Mouse (Mus musculus) lung, embryonic 16.5 days (tissue): ENCODE data around the gene Ubap2l. TPM values are rescaled to one million over a fixed set of nuclear protein-coding genes. Genes with fewer than 3 reads are reported as not detected.

Source experiments
- ATAC-seq: fragments of 200-750 bp; cut with Nextera tagmentation; 2 replicates; pipeline ENCODE4 v1.8.0; 2017; ENCODE audit warnings: low read depth, mild to moderate bottlenecking, moderate library complexity
- H3K27ac ChIP-seq: fragments of 300-500 bp; sonication (generic); 2 replicates; pipeline ENCODE4 v1.5.1; 2014; ENCODE audit warnings: mild to moderate bottlenecking, control low read depth, low read length
- H3K27me3 ChIP-seq: fragments of 300-500 bp; sonication (generic); 2 replicates; pipeline ENCODE4 v1.6.1; 2014; ENCODE audit warnings: low read depth, low read length, mixed read lengths; ENCODE audit not compliant: control insufficient read depth, insufficient read depth
- H3K36me3 ChIP-seq: fragments of 300-500 bp; sonication (generic); 2 replicates; pipeline ENCODE4 v1.6.1; 2014; ENCODE audit warnings: low read length; ENCODE audit not compliant: control insufficient read depth, insufficient read depth
- H3K4me1 ChIP-seq: fragments of 300-500 bp; sonication (generic); replicated peaks from 2 replicates; pipeline ENCODE4 v1.6.1; 2014; ENCODE audit warnings: low read length, mixed read lengths; ENCODE audit not compliant: control insufficient read depth, insufficient read depth
- H3K4me2 ChIP-seq: fragments of 300-500 bp; sonication (generic); 2 replicates; pipeline ENCODE4 v1.6.1; 2014; ENCODE audit warnings: low read depth, low read length, control low read depth
- H3K4me3 ChIP-seq: fragments of 300-500 bp; sonication (generic); 2 replicates; pipeline ENCODE4 v1.5.1; 2014; ENCODE audit warnings: mild to moderate bottlenecking, low read length, control low read depth
- H3K9ac ChIP-seq: fragments of 300-500 bp; sonication (generic); 2 replicates; pipeline ENCODE4 v1.6.1; 2014; ENCODE audit warnings: low read length, control low read depth
- H3K9me3 ChIP-seq: fragments of 300-500 bp; sonication (generic); 2 replicates; pipeline ENCODE4 v1.6.1; 2016; ENCODE audit warnings: low read length; ENCODE audit not compliant: control insufficient read depth
- WGBS: fragments of 180-500 bp; shearing (Covaris S2); extraction: QIAGEN DNeasy Blood & Tissue Kit; methylation state at CpG from one replicate; pipeline ENCODE4 v1.1.7; 2014; 5-methylcytosine and 5-hydroxymethylcytosine counted together
- polyA plus RNA-seq: library from polyadenylated mRNA; unstranded; fragments of >200 nt; fragmentation: Nextera tagmentation; extraction: Ambion mirVana; gene quantifications from 2 replicates; pipeline ENCODE4 v1.2.1, GENCODE M21; 2015

The Ubap2l gene
- 166 and 167 TPM in 2 replicates for polyA plus RNA-seq

DNA sequence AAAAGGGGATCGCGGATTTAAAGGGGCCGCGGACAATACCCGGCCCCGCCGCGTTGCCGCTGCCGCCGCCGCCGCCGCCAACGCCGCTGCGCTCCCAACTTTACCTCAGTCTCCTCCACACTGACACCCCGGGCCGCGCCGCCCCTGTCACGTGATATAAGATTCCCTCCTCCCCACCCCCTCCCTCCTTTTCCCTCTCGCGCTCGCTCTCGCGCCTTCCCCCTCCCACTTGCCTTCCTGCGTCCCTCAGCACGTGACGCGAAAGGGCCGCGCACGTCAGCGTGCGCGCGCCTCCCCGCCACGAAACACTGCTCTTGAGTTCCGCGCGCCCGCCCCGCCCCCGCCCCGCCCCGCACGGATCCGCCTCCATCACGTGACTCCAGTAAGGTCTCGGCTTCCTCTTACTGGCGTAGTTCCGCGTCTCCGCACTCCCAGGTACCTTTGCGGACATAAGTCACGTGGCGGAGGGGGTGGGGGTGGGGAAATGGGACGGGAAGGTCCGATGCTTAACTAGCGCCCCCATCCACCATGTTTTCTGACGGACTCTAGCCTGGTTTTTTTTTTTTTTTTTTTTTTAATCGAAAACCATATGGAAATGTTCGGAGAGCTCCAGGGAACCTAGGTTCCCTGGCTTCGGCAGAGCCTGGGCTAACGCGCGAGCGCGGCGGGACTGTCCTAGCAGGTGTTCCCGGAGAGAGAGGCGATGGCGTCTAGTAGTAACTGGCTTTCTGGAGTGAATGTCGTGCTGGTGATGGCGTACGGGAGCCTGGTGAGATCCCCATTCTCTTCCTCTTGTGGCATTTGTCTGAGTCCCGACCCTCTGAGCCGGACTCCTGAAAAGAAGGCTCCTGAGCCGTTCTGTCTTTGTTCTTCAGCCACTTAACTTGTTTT lies at the start of gene Ubap2l:
Gene Ubap2l, minus strand, starts transcription at position 278 of the 891 bp plus-strand sequence.
- Histone ChIP-seq H3K36me3 (peaks cover 9% of the 10 kb centered on the region; the same call in 1 of the 2 replicates), H3K27ac (peak within 1 kb of the TSS; percentile 96), H3K9ac (peak within 1 kb of the TSS; percentile 98), H3K27me3 (no peaks in the 10 kb centered on the region), H3K4me1 (peaks cover 19% of the 10 kb centered on the region), H3K4me3 (peak within 1 kb of the TSS; percentile 89), H3K9me3 (no peaks in the 10 kb centered on the region), H3K4me2 (peak within 1 kb of the TSS; percentile 86)
- 0% methylated on average over 70 of the region's 81 CpGs for WGBS
- peak; percentile 95 for ATAC-seq

DNA sequence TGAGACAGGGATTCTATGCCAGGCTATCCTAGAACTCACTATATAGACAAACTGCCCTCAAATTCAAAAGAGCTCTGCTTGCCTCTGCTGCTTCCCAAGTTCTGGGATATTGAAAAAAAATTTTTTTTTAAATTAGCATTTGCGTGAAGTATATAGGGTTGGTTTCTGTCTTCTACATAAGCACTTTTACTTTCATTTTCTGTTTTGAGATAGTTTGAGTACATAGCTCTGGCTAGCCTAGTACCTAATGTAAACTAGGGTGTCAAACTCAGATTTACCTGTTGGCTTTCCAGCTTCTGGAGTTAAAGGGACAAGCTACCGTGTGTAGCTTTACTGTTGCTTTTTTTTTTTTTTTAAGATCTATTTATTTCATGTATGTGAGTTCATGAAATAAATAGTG lies 49.2 kb upstream of the Ubap2l start:
- Histone ChIP-seq H3K4me3 (no peak overlapping the region), H3K27me3 (no peaks in the 10 kb centered on the region), H3K27ac (no peak overlapping the region), H3K4me2 (no peak overlapping the region), H3K9me3 (no peaks in the 10 kb centered on the region), H3K4me1 (no peaks in the 10 kb centered on the region), H3K36me3 (peaks cover 21% of the 10 kb centered on the region), H3K9ac (no peak overlapping the region)
- ATAC-seq: no peak
- WGBS: 94% methylated on average over 2 of the region's 2 CpGs

DNA sequence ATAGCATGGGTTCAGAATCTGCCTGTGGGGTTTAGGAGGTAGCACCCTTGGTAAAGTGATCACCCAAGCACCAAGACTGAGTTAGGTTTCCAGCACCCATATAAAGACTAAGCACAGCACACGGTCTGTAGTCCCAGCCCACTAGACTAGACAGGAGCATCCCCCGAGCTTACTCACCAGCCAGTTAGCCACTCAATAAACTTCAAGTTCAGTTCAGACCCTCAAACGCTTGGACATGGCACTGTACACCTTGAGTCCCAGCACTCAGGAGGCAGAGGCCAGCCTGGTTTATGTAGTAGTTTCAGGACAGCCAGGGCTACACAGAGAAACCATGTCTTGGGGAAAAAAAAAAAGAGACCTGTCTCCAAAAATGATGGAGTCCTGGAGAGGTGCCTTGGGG lies 48.6 kb upstream of the Ubap2l start:
- H3K9me3 ChIP-seq: no peaks in the 10 kb centered on the region
- no peak overlapping the region for H3K9ac ChIP-seq
- H3K27ac ChIP-seq: no peak overlapping the region
- no peak overlapping the region for H3K4me3 ChIP-seq
- H3K36me3 ChIP-seq: peaks cover 25% of the 10 kb centered on the region
- no peak overlapping the region for H3K4me2 ChIP-seq
- 82% methylated on average over 3 of the region's 3 CpGs for WGBS
- no peaks in the 10 kb centered on the region for H3K4me1 ChIP-seq
- ATAC-seq: no peak
- H3K27me3 ChIP-seq: no peaks in the 10 kb centered on the region

DNA sequence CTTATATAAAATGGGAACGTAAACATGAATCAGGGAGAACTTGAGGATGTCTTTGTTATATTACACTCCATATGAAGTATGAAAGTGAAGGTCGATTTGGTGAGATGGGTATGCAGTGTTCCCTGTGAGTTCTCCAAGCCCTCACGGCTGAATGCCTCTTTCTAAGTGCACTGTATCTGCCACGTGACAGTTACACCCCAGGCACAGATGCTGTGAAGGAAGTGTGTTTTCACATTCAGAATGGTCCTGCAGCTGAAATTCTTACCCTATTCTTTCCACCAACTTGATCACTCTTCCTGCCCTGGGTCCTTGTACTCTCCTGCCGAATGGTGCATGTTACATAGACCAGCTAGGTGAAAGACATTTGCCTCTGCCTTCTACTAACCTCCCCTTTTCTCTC lies 45.5 kb upstream of the Ubap2l start:
- Histone ChIP-seq H3K36me3 (peaks cover 34% of the 10 kb centered on the region), H3K27ac (no peak overlapping the region)
- 80% methylated on average over 5 of the region's 5 CpGs for WGBS

DNA sequence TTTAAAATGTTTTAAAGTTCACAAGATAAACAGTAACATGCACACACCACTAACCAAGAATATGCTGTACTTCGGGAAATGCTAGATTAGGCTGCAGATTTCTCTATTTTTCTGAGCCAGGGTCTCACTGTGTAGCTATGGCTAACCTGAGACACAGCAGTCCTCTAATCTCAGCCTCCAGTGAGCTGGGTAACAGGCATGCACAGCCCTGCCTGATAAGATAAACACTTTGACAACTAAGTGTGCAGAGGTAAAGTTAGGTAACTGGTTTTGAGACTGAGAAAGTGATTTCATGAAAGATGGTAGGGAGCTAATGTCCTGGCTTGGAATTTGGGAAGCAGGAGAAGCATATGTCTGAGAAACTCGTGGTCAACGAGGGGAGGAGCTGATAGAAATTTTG lies 42.0 kb upstream of the Ubap2l start:
- no peak for ATAC-seq
- no peak overlapping the region for H3K4me3 ChIP-seq
- WGBS: 85% methylated on average over 3 of the region's 3 CpGs
- H3K4me2 ChIP-seq: no peak overlapping the region
- no peaks in the 10 kb centered on the region for H3K4me1 ChIP-seq
- H3K36me3 ChIP-seq: peaks cover 51% of the 10 kb centered on the region
- H3K27ac ChIP-seq: no peak overlapping the region
- no peaks in the 10 kb centered on the region for H3K9me3 ChIP-seq
- H3K27me3 ChIP-seq: no peaks in the 10 kb centered on the region
- no peak overlapping the region for H3K9ac ChIP-seq

More for the DNA sequence above, 45.5 kb upstream of the Ubap2l start:
- H3K9ac ChIP-seq: no peak overlapping the region
- no peak overlapping the region for H3K4me3 ChIP-seq
- H3K27me3 ChIP-seq: no peaks in the 10 kb centered on the region
- H3K4me1 ChIP-seq: no peaks in the 10 kb centered on the region
- H3K9me3 ChIP-seq: no peaks in the 10 kb centered on the region
- no peak overlapping the region for H3K4me2 ChIP-seq
- ATAC-seq: no peak

DNA sequence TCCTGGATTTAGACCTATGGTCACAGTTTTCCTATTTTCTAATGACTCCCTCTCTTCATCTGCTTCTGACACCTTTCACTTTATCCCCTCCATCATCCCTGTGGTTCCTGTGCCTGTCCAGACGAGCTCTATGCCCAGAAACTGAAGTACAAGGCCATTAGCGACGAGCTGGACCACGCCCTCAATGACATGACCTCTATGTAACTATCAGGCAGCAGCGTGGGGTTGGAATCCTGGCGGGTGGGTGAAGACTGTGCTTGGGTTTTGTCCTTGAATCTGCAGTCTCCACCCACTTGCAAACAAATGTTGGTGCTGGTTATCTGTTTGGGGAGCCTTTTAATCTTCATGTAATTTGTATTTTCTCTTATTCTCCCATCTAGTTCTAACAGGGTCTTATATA lies 38.5 kb upstream of the Ubap2l start:
- peaks cover 2% of the 10 kb centered on the region; the same call in 1 of the 2 replicates for H3K4me1 ChIP-seq
- ATAC-seq: no peak
- no peak overlapping the region for H3K27ac ChIP-seq
- no peaks in the 10 kb centered on the region for H3K27me3 ChIP-seq
- no peak overlapping the region for H3K4me2 ChIP-seq
- no peaks in the 10 kb centered on the region for H3K9me3 ChIP-seq
- H3K36me3 ChIP-seq: peaks cover 60% of the 10 kb centered on the region
- WGBS: 79% methylated on average over 6 of the region's 6 CpGs
- H3K4me3 ChIP-seq: no peak overlapping the region
- no peak overlapping the region for H3K9ac ChIP-seq

DNA sequence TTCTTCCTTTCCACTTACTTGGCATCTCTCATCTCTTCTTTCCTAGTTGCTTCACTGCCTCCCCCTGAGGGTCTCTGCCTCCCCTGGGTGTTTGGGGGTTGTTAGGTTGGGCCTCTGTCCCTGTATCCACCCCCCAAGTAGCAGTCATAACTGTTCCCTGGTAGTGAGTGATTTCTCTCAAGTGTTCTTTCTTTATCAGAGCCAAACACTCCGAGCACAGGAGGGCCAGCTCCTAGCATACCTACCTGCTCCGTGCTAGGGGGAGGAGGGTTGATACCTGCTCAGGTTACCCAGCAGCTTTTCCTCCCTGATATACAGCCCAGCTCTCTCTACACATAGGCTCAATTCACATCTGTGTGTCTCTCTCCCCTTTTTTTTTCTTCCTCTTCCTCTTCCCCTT lies 36.2 kb upstream of the Ubap2l start:
- WGBS: 64% methylated on average over 2 of the region's 2 CpGs
- H3K4me2 ChIP-seq: no peak overlapping the region
- ATAC-seq: peak; percentile 78
- peak overlapping the region; percentile 67 for H3K27ac ChIP-seq
- H3K9me3 ChIP-seq: no peaks in the 10 kb centered on the region
- no peaks in the 10 kb centered on the region for H3K27me3 ChIP-seq
- peaks cover 57% of the 10 kb centered on the region for H3K36me3 ChIP-seq
- no peak overlapping the region for H3K4me3 ChIP-seq
- no peak overlapping the region for H3K9ac ChIP-seq
- peaks cover 24% of the 10 kb centered on the region for H3K4me1 ChIP-seq

DNA sequence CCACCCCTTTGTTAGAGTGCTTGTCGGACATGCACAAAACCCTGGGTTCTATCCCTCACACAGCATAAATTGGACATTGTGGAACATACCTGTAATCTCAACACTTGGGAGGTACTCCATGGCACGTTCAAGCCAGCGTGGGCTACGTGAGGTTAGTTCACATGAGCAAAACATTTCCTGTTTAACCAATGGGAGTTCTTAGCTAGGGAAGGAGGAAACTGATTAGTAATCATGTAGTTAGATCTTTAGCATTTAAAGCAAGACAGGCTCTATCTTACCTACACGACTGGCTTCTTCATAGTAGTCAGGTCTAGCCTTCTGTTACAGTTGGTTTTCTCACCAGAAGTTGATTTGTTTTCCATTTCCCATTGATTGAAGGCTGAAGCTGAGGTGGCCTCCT lies 33.6 kb upstream of the Ubap2l start:
- H3K36me3 ChIP-seq: peaks cover 35% of the 10 kb centered on the region
- no peak for ATAC-seq
- H3K4me2 ChIP-seq: no peak overlapping the region
- 66% methylated on average over 5 of the region's 5 CpGs for WGBS
- H3K27ac ChIP-seq: no peak overlapping the region
- no peaks in the 10 kb centered on the region for H3K27me3 ChIP-seq
- no peak overlapping the region for H3K4me3 ChIP-seq
- H3K9me3 ChIP-seq: no peaks in the 10 kb centered on the region
- H3K9ac ChIP-seq: no peak overlapping the region
- peaks cover 43% of the 10 kb centered on the region for H3K4me1 ChIP-seq

DNA sequence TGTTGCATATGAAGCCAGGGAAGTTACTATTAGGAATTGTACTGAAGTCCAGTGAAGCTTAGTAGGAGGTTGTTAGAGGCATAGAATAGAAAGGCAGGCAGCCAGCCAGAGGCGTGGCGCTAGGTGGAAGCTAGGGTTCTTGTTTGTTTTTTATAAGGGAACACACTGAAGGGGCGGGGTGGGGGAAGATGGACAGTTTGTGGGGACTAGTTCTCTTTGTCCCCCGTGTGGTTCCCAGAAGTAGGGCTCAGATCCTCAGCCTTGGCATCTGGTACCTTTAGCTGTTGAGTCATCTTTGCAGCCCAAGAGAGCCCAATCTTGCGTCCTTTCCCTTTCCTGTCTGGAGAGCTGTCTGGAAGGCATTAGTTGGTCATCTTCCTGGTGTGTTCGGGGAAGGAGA lies 32.9 kb upstream of the Ubap2l start:
- Histone ChIP-seq H3K27ac (peak overlapping the region; percentile 99; the same call in 1 of the 2 replicates), H3K36me3 (peaks cover 30% of the 10 kb centered on the region), H3K4me1 (peaks cover 45% of the 10 kb centered on the region), H3K27me3 (no peaks in the 10 kb centered on the region), H3K4me3 (no peak overlapping the region), H3K4me2 (0 out of 2 replicates have a peak overlapping the region, but pooled peaks have one; percentile 68), H3K9ac (no peak overlapping the region), H3K9me3 (no peaks in the 10 kb centered on the region)
- ATAC-seq: no peak
- WGBS: 68% methylated on average over 6 of the region's 6 CpGs
